Mouse (Mus musculus) ES-Bruce4 (cell line): ENCODE data around the gene Mrpl17.

Experiments
- CTCF ChIP-seq: IDR thresholded peaks from one replicate; pipeline ENCODE4 v1.8.1; 2011; ENCODE audit warnings: low read depth, low read length
- EP300 ChIP-seq: IDR thresholded peaks from 2 replicates; pipeline ENCODE4 v1.6.1; 2011; ENCODE audit warnings: low read depth, low read length; ENCODE audit not compliant: insufficient read depth

DNA sequence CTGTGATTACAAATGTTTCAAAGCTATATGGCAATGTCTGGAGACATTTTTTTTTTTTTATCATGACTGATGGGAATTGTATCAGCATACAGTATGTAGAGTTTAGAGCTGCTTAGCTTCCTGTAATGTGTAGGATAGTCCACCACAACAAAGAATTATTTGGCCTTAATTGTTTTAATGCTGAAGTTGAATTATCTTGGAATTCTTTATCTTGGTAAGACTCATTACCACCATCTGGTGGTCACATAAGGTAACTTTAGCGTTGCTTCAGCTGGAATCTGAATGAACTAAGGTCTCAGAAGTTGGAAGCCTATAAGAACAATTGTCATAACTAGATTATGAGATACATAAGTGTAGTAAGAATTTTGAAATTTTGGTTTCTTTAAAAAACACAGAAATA is 7.6 kb upstream of the Mrpl17 start:
- TF ChIP-seq EP300 (no peak), CTCF (no peak)
